Mouse (Mus musculus) neutrophil, adult 83 days (primary cell): ENCODE results near the gene Rnpc3. TPM values are rescaled to one million over a fixed set of nuclear protein-coding genes. Genes with fewer than 3 reads are reported as not detected.

Source experiments
- total RNA-seq, 2 experiments: library from RNA; stranded (reverse); gene quantifications; one replicate each; pipeline ENCODE4 v1.2.4; 2023

The Rnpc3 gene
- 10 to 100 TPM; 32.1 to 33.9 TPM for total RNA-seq

GRCm38 (mm10) chr3:113629606-113630359, at the start of gene Rnpc3:
Gene Rnpc3, minus strand, starts transcription at chr3:113630149.

GRCm38 (mm10) chr3:113606599-113606998, 23.4 kb downstream of the Rnpc3 start, which contains the start of gene Amy1:
Gene Amy1, minus strand, starts transcription at chr3:113606699.

Other genes with a start within 250 kb of the Rnpc3 start
- gene Amy2a1, start 97.7 kb downstream of the Rnpc3 start, total RNA-seq, result not detected
- under 1 TPM in 1 of 2 experiments, not detected in 1; 0.35 TPM for gene Amy1, start 23.4 kb downstream of the Rnpc3 start, total RNA-seq